Mouse (Mus musculus): ENCODE measurements around the gene Ascl2. TPM values are rescaled to one million over a fixed set of nuclear protein-coding genes. Genes with fewer than 3 reads are reported as not detected.

Ascl2 gene
- polyA plus RNA-seq, 1 experiment from 2014 or later, result 0.58 TPM

GRCm38 (mm10) chr7:142937631-142938030 is 31.4 kb downstream of the Ascl2 start:
- Histone ChIP-seq H3K4me1 (no peaks in the 10 kb centered on the region), H3K9me3 (replicated peaks) (no peaks in the 10 kb centered on the region), H3K4me3 (replicated peaks) (no peak overlapping the region), H3K36me3 (no peaks in the 10 kb centered on the region), H3K27ac (replicated peaks) (no peak overlapping the region), H3K27me3 (replicated peaks) (no peaks in the 10 kb centered on the region), H3K9ac (replicated peaks) (no peak overlapping the region), H3K4me2 (no peak overlapping the region)
- ATAC-seq (ENCODE audit: low FRiP score), result no peak

DNA sequence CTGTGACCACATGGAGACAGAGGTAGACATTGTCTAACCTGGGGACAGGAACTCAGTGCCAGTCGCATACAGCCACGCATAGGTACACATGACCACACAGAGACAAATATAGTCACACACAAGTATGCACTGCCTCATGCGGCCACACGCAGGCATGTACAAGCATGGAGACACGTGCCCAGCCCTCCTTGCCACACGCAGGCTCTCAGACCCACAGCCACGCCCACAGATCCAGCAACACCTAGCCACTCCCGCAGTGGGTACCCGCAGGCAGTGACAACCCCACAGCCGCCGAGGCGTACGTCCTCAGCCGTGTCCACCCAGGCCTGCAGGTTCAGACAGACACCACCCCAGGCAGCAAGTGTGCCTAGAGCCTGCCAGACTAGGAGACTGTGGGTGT is 33.4 kb downstream of the Ascl2 start:
- H3K27ac ChIP-seq (replicated peaks), result no peak overlapping the region
- 93% methylated on average over 14 of the region's 14 CpGs for WGBS

GRCm38 (mm10) chr7:142932469-142932868 is 36.6 kb downstream of the Ascl2 start:
- Histone ChIP-seq H3K4me2 (no peak overlapping the region), H3K9me3 (replicated peaks) (no peaks in the 10 kb centered on the region), H3K4me3 (replicated peaks) (no peak overlapping the region), H3K27ac (replicated peaks) (no peak overlapping the region), H3K36me3 (no peaks in the 10 kb centered on the region), H3K4me1 (no peaks in the 10 kb centered on the region), H3K27me3 (replicated peaks) (no peaks in the 10 kb centered on the region), H3K9ac (replicated peaks) (no peak overlapping the region)
- ATAC-seq (ENCODE audit: low FRiP score), result no peak
- WGBS, result 64% methylated on average over 3 of the region's 3 CpGs

More for the DNA sequence above, 33.4 kb downstream of the Ascl2 start:
- H3K9ac ChIP-seq (replicated peaks), result no peak overlapping the region
- no peaks in the 10 kb centered on the region for H3K4me1 ChIP-seq
- no peak overlapping the region for H3K4me3 ChIP-seq (replicated peaks)
- no peaks in the 10 kb centered on the region for H3K9me3 ChIP-seq (replicated peaks)
- H3K27me3 ChIP-seq (replicated peaks), result no peaks in the 10 kb centered on the region
- H3K36me3 ChIP-seq, result no peaks in the 10 kb centered on the region
- ATAC-seq (ENCODE audit: low FRiP score), result no peak
- H3K4me2 ChIP-seq, result no peak overlapping the region

GRCm38 (mm10) chr7:142931028-142931427 is 38.0 kb downstream of the Ascl2 start, which contains the start of gene Th:
TSS of gene Th (minus strand) at chr7:142931128.
- no peaks in the 10 kb centered on the region for H3K4me1 ChIP-seq
- H3K4me3 ChIP-seq (replicated peaks), result no peak within 1 kb of the TSS
- H3K36me3 ChIP-seq, result no peaks in the 10 kb centered on the region
- H3K9ac ChIP-seq (replicated peaks), result no peak within 1 kb of the TSS
- no peak within 1 kb of the TSS for H3K4me2 ChIP-seq
- 90% methylated on average over 3 of the region's 3 CpGs for WGBS
- no peaks in the 10 kb centered on the region for H3K9me3 ChIP-seq (replicated peaks)
- ATAC-seq (ENCODE audit: low FRiP score), result no peak
- H3K27me3 ChIP-seq (replicated peaks), result no peaks in the 10 kb centered on the region
- no peak within 1 kb of the TSS for H3K27ac ChIP-seq (replicated peaks)

- H3K27ac ChIP-seq (replicated peaks), result no peak overlapping the region
Observed at GRCm38 (mm10) chr7:142929516-142929915, 39.5 kb downstream of the Ascl2 start.

DNA sequence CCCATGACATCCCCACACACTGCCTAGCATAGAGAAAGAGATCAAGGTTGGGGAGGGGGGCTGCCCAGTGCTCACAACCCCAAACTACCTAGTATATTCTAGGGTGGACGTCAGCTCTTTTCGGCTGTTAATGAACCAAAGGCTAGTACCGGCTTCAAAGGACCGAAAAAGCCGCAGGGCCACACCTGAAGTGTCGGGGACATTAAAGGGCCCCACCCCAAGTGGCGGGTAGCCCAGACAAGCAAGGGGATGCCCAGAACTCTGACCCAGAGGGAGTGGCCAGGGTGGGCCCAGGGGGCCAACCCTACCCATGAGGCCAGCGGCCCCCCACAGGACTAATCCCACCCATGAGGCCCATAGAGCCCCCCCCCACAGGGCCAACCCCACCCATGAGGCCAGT is 41.8 kb downstream of the Ascl2 start:
- no peak overlapping the region for H3K4me3 ChIP-seq (replicated peaks)
- no peak overlapping the region for H3K4me2 ChIP-seq
- H3K27ac ChIP-seq (replicated peaks), result no peak overlapping the region
- ATAC-seq (ENCODE audit: low FRiP score), result no peak
- H3K36me3 ChIP-seq, result no peaks in the 10 kb centered on the region
- no peaks in the 10 kb centered on the region for H3K4me1 ChIP-seq
- no peaks in the 10 kb centered on the region for H3K27me3 ChIP-seq (replicated peaks)
- WGBS, result 86% methylated on average over 8 of the region's 8 CpGs
- H3K9me3 ChIP-seq (replicated peaks), result no peaks in the 10 kb centered on the region
- H3K9ac ChIP-seq (replicated peaks), result no peak overlapping the region

More at GRCm38 (mm10) chr7:142929516-142929915, 39.5 kb downstream of the Ascl2 start:
- Histone ChIP-seq H3K4me1 (no peaks in the 10 kb centered on the region), H3K9me3 (replicated peaks) (no peaks in the 10 kb centered on the region), H3K36me3 (no peaks in the 10 kb centered on the region), H3K9ac (replicated peaks) (no peak overlapping the region), H3K4me3 (replicated peaks) (no peak overlapping the region), H3K4me2 (no peak overlapping the region), H3K27me3 (replicated peaks) (no peaks in the 10 kb centered on the region)
- no peak for ATAC-seq (ENCODE audit: low FRiP score)
- 92% methylated on average over 2 of the region's 2 CpGs for WGBS

DNA sequence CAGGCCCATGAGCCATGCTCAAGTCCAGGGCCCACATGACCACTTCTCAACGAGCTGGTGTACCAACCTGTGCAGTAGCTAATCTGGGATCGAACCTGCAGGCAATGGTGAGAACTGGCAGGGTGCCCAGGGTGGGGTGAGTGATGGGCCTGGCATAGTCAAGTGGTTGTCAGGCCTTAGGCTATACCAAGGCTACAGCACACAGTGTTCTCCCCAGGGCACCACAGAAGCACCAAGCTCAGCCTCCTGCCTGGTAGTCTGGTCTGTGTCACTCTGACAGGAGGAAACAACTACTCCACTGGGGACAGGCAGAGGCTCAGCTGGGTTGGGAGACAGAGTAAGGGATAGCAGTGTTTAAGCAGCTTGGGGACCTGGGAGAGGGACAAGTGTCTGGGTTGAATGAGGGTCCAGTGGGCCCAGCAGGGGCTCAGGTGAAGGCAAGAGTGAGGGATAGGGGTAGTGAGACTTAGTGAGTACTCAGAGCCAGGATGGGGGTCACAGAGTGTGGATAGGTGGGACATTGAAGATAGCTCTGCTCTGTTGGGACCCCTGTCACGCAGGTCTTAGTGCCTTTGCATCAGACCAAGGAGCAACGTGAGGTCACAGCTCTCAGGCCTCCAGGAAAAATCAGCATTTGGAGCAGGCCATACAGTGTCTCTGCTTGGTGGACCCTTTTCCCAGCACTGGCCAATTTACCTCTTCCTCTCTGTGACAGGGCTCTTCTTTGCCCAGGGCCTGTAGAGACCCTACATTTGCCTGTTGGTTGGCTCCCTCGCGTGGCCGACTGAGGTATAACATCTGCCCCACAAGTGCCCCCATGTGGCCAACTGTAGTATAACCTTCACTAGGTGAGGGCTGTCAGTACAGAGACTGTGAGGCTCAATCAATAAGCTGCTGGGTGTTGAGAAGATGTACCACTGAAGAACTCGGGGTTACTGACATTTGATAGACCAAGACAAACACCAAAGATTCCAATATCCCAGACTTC is 50.1 kb downstream of the Ascl2 start:
- Histone ChIP-seq H3K27me3 (replicated peaks) (no peaks in the 10 kb centered on the region), H3K9ac (replicated peaks) (no peak overlapping the region), H3K27ac (replicated peaks) (no peak overlapping the region), H3K4me2 (no peak overlapping the region), H3K9me3 (replicated peaks) (no peaks in the 10 kb centered on the region), H3K4me1 (peaks cover 7% of the 10 kb centered on the region; the same call in 1 of the 2 replicates), H3K36me3 (no peaks in the 10 kb centered on the region), H3K4me3 (replicated peaks) (no peak overlapping the region)
- ATAC-seq (ENCODE audit: low FRiP score), result peak; percentile 47; the same call in 1 of the 2 replicates
- WGBS, result 28% methylated on average over 8 of the region's 8 CpGs

GRCm38 (mm10) chr7:142917659-142918058 is 51.4 kb downstream of the Ascl2 start:
- H3K4me1 ChIP-seq, result peaks cover 7% of the 10 kb centered on the region; the same call in 1 of the 2 replicates
- no peak overlapping the region for H3K9ac ChIP-seq (replicated peaks)
- no peak overlapping the region for H3K4me2 ChIP-seq
- H3K4me3 ChIP-seq (replicated peaks), result no peak overlapping the region
- no peak for ATAC-seq (ENCODE audit: low FRiP score)
- no peak overlapping the region for H3K27ac ChIP-seq (replicated peaks)
- H3K9me3 ChIP-seq (replicated peaks), result no peaks in the 10 kb centered on the region
- WGBS, result 85% methylated on average over 5 of the region's 5 CpGs
- no peaks in the 10 kb centered on the region for H3K36me3 ChIP-seq
- no peaks in the 10 kb centered on the region for H3K27me3 ChIP-seq (replicated peaks)

Other genes with a start within 250 kb of the Ascl2 start
- gene Ins2, start 225.9 kb downstream of the Ascl2 start, polyA plus RNA-seq (2015; fragmentation: Nextera tagmentation; extraction: Ambion mirVana), result 0.60 TPM in 1 of 2 replicates, not detected in the other
- 8.6 and 10.4 TPM in 2 replicates for gene Th, start 38.1 kb downstream of the Ascl2 start, polyA plus RNA-seq (2015; fragmentation: Nextera tagmentation; extraction: Ambion mirVana)
- gene Tspan32, start 35.8 kb upstream of the Ascl2 start, polyA plus RNA-seq (2015; fragmentation: Nextera tagmentation; extraction: Ambion mirVana), result 0.51 and 1.4 TPM in 2 replicates
- gene Cd81, start 83.5 kb upstream of the Ascl2 start, polyA plus RNA-seq (2015; fragmentation: Nextera tagmentation; extraction: Ambion mirVana), result 493 and 522 TPM in 2 replicates
- 92.9 and 94.5 TPM in 2 replicates for gene Tssc4, start 100.0 kb upstream of the Ascl2 start, polyA plus RNA-seq (2015; fragmentation: Nextera tagmentation; extraction: Ambion mirVana)
- gene Trpm5, start 125.4 kb upstream of the Ascl2 start, polyA plus RNA-seq (2015; fragmentation: Nextera tagmentation; extraction: Ambion mirVana), result 1.8 and 3.9 TPM in 2 replicates
- gene Kcnq1, start 137.1 kb upstream of the Ascl2 start, polyA plus RNA-seq (2015; fragmentation: Nextera tagmentation; extraction: Ambion mirVana), result 0.88 and 1.9 TPM in 2 replicates

Measured in neural tube, embryonic 15.5 days (tissue).